Mouse (Mus musculus) heart, embryonic 11.5 days (tissue): ENCODE measurements around the gene Psg19. TPM values are rescaled to one million over a fixed set of nuclear protein-coding genes. Genes with fewer than 3 reads are reported as not detected.

Experiments used
- ATAC-seq: fragments of 200-750 bp; cut with Nextera tagmentation; replicated peaks from 2 replicates; pipeline ENCODE4 v1.8.0; 2017; ENCODE audit warnings: moderate library complexity; ENCODE audit not compliant: insufficient number of reproducible peaks, low FRiP score, low TSS enrichment
- H3K27ac ChIP-seq: fragments of 300-500 bp; sonication (generic); 2 replicates; pipeline ENCODE4 v1.5.1; 2014; ENCODE audit warnings: mild to moderate bottlenecking, low read depth, low read length
- H3K27me3 ChIP-seq: fragments of 300-500 bp; sonication (generic); 2 replicates; pipeline ENCODE4 v1.6.1; 2014; ENCODE audit warnings: mild to moderate bottlenecking, low read length, mixed read lengths; ENCODE audit not compliant: control insufficient read depth, insufficient read depth
- H3K36me3 ChIP-seq: fragments of 300-500 bp; sonication (generic); 2 replicates; pipeline ENCODE4 v1.6.1; 2014; ENCODE audit warnings: mild to moderate bottlenecking, low read length, moderate library complexity, mixed read lengths; ENCODE audit not compliant: control insufficient read depth, insufficient read depth
- H3K4me1 ChIP-seq: fragments of 300-500 bp; sonication (generic); 2 replicates; pipeline ENCODE4 v1.6.1; 2014; ENCODE audit warnings: low read length; ENCODE audit not compliant: control insufficient read depth, insufficient read depth
- H3K4me2 ChIP-seq: fragments of 300-500 bp; sonication (generic); 2 replicates; pipeline ENCODE4 v1.6.1; 2014; ENCODE audit warnings: mild to moderate bottlenecking, moderate library complexity
- H3K4me3 ChIP-seq: fragments of 300-500 bp; sonication (generic); 2 replicates; pipeline ENCODE4 v1.5.1; 2014; ENCODE audit warnings: low read depth, low read length
- H3K9ac ChIP-seq: fragments of 300-500 bp; sonication (generic); 2 replicates; pipeline ENCODE4 v1.6.1; 2014; ENCODE audit warnings: mild to moderate bottlenecking, low read depth, low read length, moderate library complexity
- H3K9me3 ChIP-seq: fragments of 300-500 bp; sonication (generic); replicated peaks from 2 replicates; pipeline ENCODE4 v1.6.1; 2016; ENCODE audit warnings: low read length; ENCODE audit not compliant: control insufficient read depth
- WGBS: fragments of 180-500 bp; shearing (Covaris S2); extraction: QIAGEN DNeasy Blood & Tissue Kit; methylation state at CpG from one replicate; pipeline ENCODE4 v1.1.7; 2014; ENCODE audit not compliant: insufficient replicate concordance; 5-methylcytosine and 5-hydroxymethylcytosine counted together
- polyA plus RNA-seq: library from polyadenylated mRNA; unstranded; fragments of >200 nt; fragmentation: Nextera tagmentation; extraction: Ambion mirVana; gene quantifications from 2 replicates; pipeline ENCODE4 v1.2.1, GENCODE M21; 2014

The Psg19 gene
- not detected in 2 replicates for polyA plus RNA-seq

GRCm38 (mm10) chr7:18798420-18798819, at the start of gene Psg19:
Gene Psg19 (minus strand): TSS chr7:18798520.
- H3K4me3 ChIP-seq: no peak within 1 kb of the TSS
- no peak within 1 kb of the TSS for H3K4me2 ChIP-seq
- no peaks in the 10 kb centered on the region for H3K36me3 ChIP-seq
- no peaks in the 10 kb centered on the region for H3K4me1 ChIP-seq
- H3K27ac ChIP-seq: no peak within 1 kb of the TSS
- no peaks in the 10 kb centered on the region for H3K27me3 ChIP-seq
- no peak within 1 kb of the TSS for H3K9ac ChIP-seq
- no peak for ATAC-seq
- WGBS: 57% methylated on average over 1 of the region's 1 CpGs
- no peaks in the 10 kb centered on the region for H3K9me3 ChIP-seq

GRCm38 (mm10) chr7:18844811-18845210, 46.5 kb upstream of the Psg19 start:
- no peaks in the 10 kb centered on the region for H3K9me3 ChIP-seq
- no peaks in the 10 kb centered on the region for H3K36me3 ChIP-seq
- no peak overlapping the region for H3K9ac ChIP-seq
- H3K27me3 ChIP-seq: no peaks in the 10 kb centered on the region
- H3K27ac ChIP-seq: no peak overlapping the region
- ATAC-seq: no peak
- H3K4me1 ChIP-seq: no peaks in the 10 kb centered on the region
- no peak overlapping the region for H3K4me3 ChIP-seq
- no peak overlapping the region for H3K4me2 ChIP-seq
- WGBS: 30% methylated on average over 5 of the region's 5 CpGs

DNA sequence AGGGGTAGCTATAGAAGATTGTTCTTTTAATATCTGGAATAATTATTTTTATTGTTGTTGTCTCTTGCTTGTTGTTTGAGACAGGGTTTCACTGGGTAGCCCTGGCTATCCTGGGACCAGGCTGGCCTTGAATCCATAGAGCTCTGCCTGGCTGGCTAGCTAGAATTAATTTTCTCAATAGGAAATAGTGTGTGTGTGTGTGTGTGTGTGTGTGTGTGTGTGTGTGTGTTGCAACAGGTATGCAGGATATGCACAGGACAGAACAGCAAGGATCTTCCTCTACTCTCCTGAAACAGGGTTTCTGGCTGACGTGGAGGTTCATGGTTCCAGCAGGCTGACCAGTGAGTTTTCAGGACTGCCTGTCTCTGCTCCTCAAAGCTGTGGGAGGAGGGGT, 42.9 kb upstream of the Psg19 start:
- 57% methylated on average over 1 of the region's 1 CpGs for WGBS
- no peak overlapping the region for H3K27ac ChIP-seq
- ATAC-seq: no peak
- no peaks in the 10 kb centered on the region for H3K4me1 ChIP-seq
- no peaks in the 10 kb centered on the region for H3K9me3 ChIP-seq
- H3K4me3 ChIP-seq: 0 out of 2 replicates have a peak overlapping the region, but pooled peaks have one; percentile 12
- H3K4me2 ChIP-seq: peak overlapping the region; percentile 75
- H3K9ac ChIP-seq: 0 out of 2 replicates have a peak overlapping the region, but pooled peaks have one; percentile 43
- no peaks in the 10 kb centered on the region for H3K27me3 ChIP-seq
- no peaks in the 10 kb centered on the region for H3K36me3 ChIP-seq

DNA sequence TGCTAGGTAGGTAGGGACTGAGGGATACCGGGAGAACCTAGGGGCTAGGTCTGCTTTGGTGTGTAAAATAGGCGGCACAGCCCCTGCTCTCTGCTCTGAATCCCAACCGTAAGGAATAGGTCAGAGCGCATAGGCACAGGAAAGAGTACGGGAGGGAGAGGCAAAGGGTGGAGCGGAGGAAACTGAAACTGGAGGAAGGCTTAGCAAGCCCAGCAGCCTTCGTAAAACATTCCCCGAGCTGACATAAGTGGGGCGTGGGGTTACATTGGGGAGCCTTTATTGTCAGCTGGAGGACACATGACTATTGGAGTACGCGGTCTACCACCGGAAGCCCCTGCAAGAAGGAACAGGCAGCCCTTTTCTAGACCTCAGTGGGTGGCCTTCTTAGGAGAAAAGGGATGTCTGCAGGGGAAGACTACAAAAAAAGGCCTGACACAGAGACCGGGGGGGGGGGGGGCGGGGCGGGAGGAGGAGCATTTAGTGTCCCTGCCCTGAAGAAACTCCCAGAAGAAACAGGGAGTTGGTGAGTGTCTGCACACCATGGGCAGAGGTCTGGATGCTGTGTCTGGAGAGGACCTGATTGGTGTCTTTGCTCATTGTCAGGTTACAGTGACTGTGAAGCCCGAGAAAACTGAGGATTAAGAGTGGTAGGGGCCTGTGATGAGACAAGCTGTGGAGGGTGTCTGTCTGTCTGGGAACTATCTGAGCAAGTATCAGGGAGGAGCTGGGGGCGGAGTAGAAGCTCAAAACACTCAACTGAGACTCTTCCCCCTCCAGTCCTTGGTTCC, 42.3 kb upstream of the Psg19 start:
- no peaks in the 10 kb centered on the region for H3K4me1 ChIP-seq
- peak overlapping the region; percentile 41 for H3K4me3 ChIP-seq
- no peaks in the 10 kb centered on the region for H3K9me3 ChIP-seq
- peak overlapping the region; percentile 64 for H3K27ac ChIP-seq
- WGBS: 3% methylated on average over 14 of the region's 17 CpGs
- ATAC-seq: peak; percentile 55; the same call in 1 of the 2 replicates
- peak overlapping the region; percentile 75 for H3K4me2 ChIP-seq
- no peaks in the 10 kb centered on the region for H3K27me3 ChIP-seq
- H3K36me3 ChIP-seq: no peaks in the 10 kb centered on the region
- H3K9ac ChIP-seq: peak overlapping the region; percentile 52

GRCm38 (mm10) chr7:18839865-18840264, 41.5 kb upstream of the Psg19 start, which contains the start of gene Mill2:
Gene Mill2 (plus strand): TSS chr7:18839966.
- H3K4me3 ChIP-seq: peak within 1 kb of the TSS; percentile 41
- peak within 1 kb of the TSS; percentile 64 for H3K27ac ChIP-seq
- no peaks in the 10 kb centered on the region for H3K9me3 ChIP-seq
- ATAC-seq: no peak
- H3K9ac ChIP-seq: peak within 1 kb of the TSS; percentile 52
- H3K27me3 ChIP-seq: no peaks in the 10 kb centered on the region
- no peaks in the 10 kb centered on the region for H3K36me3 ChIP-seq
- peak within 1 kb of the TSS; percentile 75 for H3K4me2 ChIP-seq
- H3K4me1 ChIP-seq: no peaks in the 10 kb centered on the region
- WGBS: 12% methylated on average over 3 of the region's 3 CpGs

- 31% methylated on average over 13 of the region's 13 CpGs for WGBS
- ATAC-seq: no peak
- Histone ChIP-seq H3K4me3 (no peak overlapping the region), H3K36me3 (no peaks in the 10 kb centered on the region), H3K4me1 (no peaks in the 10 kb centered on the region), H3K9me3 (0 out of 2 replicates have a peak, but pooled peaks cover 2% of the 10 kb centered on the region), H3K4me2 (no peak overlapping the region), H3K9ac (no peak overlapping the region), H3K27me3 (no peaks in the 10 kb centered on the region), H3K27ac (no peak overlapping the region)
Measured at GRCm38 (mm10) chr7:18832298-18832697, 34.0 kb upstream of the Psg19 start.

DNA sequence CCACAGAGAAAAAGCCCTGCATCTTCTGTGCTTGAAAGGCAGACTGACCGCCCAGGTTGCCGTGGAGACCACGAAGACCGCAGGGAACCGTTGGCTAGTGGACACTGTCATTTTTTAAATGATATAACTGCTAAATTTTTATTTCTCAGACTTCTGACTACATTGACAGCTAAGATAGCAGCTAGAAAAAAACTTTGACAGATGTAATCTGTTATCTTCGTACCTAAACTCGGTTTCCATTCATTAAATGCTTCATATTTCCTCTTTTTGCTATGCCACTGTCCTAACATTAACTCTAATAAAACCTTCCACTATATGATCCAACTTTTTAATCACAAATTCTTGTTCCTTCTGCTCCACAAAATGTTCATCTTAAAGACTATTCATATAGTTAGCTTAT, 31.2 kb upstream of the Psg19 start:
- Histone ChIP-seq H3K9ac (no peak overlapping the region), H3K9me3 (0 out of 2 replicates have a peak, but pooled peaks cover 2% of the 10 kb centered on the region), H3K27me3 (no peaks in the 10 kb centered on the region), H3K4me2 (no peak overlapping the region), H3K27ac (no peak overlapping the region), H3K4me1 (no peaks in the 10 kb centered on the region), H3K4me3 (no peak overlapping the region), H3K36me3 (no peaks in the 10 kb centered on the region)
- ATAC-seq: no peak
- WGBS: 88% methylated on average over 7 of the region's 7 CpGs

DNA sequence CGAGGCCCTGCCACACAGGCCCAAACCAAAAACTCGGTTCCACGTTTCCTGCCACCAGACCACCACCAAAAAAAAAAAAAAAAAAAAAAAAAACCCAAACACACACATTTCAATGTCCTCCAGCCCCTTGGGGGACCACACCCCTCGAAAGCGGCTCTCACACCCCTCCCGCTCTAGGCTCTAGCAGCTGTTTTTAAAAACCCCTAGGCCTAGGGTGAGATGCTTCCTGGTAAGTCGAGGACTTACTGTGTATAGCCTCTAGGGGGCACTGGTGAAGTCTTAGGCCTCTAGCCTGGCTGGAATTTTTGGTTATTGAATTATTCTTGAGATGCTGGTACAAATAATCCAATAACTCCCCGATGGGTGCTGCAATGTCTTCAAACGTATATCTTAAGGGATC, 30.3 kb upstream of the Psg19 start:
- Histone ChIP-seq H3K27me3 (no peaks in the 10 kb centered on the region), H3K36me3 (no peaks in the 10 kb centered on the region), H3K27ac (no peak overlapping the region), H3K4me2 (no peak overlapping the region), H3K4me1 (no peaks in the 10 kb centered on the region), H3K4me3 (no peak overlapping the region), H3K9ac (no peak overlapping the region), H3K9me3 (0 out of 2 replicates have a peak, but pooled peaks cover 2% of the 10 kb centered on the region)
- ATAC-seq: no peak
- WGBS: 51% methylated on average over 9 of the region's 9 CpGs
